Mouse (Mus musculus) neural tube, embryonic 14.5 days (tissue): ENCODE measurements around the gene Ifit1bl1. TPM values are rescaled to one million over a fixed set of nuclear protein-coding genes. Genes with fewer than 3 reads are reported as not detected.
A peak's percentile ranks its signal among the peaks of the same experiment; 100 is the strongest.

ENCODE experiments used
- ATAC-seq: fragments of 200-750 bp; cut with Nextera tagmentation; 2 replicates; pipeline ENCODE4 v1.8.0; 2017; ENCODE audit warnings: low read depth, mild to moderate bottlenecking, moderate TSS enrichment, moderate library complexity
- H3K27ac ChIP-seq: fragments of 300-500 bp; sonication (generic); 2 replicates; pipeline ENCODE4 v1.5.1; 2014; ENCODE audit warnings: low read depth, mild to moderate bottlenecking, control low read depth, low read length, moderate library complexity, mixed read lengths
- H3K27me3 ChIP-seq: fragments of 300-500 bp; sonication (generic); 2 replicates; pipeline ENCODE4 v1.6.1; 2014; ENCODE audit warnings: low read length; ENCODE audit not compliant: control insufficient read depth, insufficient read depth
- H3K36me3 ChIP-seq: fragments of 300-500 bp; sonication (generic); 2 replicates; pipeline ENCODE4 v1.6.1; 2014; ENCODE audit warnings: low read length, mixed read lengths; ENCODE audit not compliant: control insufficient read depth, insufficient read depth
- H3K4me1 ChIP-seq: fragments of 300-500 bp; sonication (generic); 2 replicates; pipeline ENCODE4 v1.6.1; 2014; ENCODE audit warnings: low read length; ENCODE audit not compliant: control insufficient read depth, insufficient read depth
- H3K4me2 ChIP-seq: fragments of 300-500 bp; sonication (generic); 2 replicates; pipeline ENCODE4 v1.6.1; 2014; ENCODE audit warnings: mild to moderate bottlenecking, low read depth, low read length, control low read depth
- H3K4me3 ChIP-seq: fragments of 300-500 bp; sonication (generic); 2 replicates; pipeline ENCODE4 v1.5.1; 2014; ENCODE audit warnings: low read depth, low read length, control low read depth, mixed read lengths
- H3K9ac ChIP-seq: fragments of 300-500 bp; sonication (generic); replicated peaks from 2 replicates; pipeline ENCODE4 v1.6.1; 2014; ENCODE audit warnings: low read depth, mild to moderate bottlenecking, control low read depth, low read length, mixed read lengths
- H3K9me3 ChIP-seq: fragments of 300-500 bp; sonication (generic); 2 replicates; pipeline ENCODE4 v1.6.1; 2016; ENCODE audit warnings: low read length; ENCODE audit not compliant: control insufficient read depth
- WGBS: fragments of 180-500 bp; shearing (Covaris S2); extraction: QIAGEN DNeasy Blood & Tissue Kit; methylation state at CpG from one replicate; pipeline ENCODE4 v1.1.7; 2014; 5-methylcytosine and 5-hydroxymethylcytosine counted together
- polyA plus RNA-seq: library from polyadenylated mRNA; unstranded; fragments of >200 nt; fragmentation: Nextera tagmentation; extraction: Ambion mirVana; gene quantifications from 2 replicates; pipeline ENCODE4 v1.2.1, GENCODE M21; 2014

Gene Ifit1bl1
- polyA plus RNA-seq, 1 experiment from 2014 or later, result 1.5 TPM

DNA sequence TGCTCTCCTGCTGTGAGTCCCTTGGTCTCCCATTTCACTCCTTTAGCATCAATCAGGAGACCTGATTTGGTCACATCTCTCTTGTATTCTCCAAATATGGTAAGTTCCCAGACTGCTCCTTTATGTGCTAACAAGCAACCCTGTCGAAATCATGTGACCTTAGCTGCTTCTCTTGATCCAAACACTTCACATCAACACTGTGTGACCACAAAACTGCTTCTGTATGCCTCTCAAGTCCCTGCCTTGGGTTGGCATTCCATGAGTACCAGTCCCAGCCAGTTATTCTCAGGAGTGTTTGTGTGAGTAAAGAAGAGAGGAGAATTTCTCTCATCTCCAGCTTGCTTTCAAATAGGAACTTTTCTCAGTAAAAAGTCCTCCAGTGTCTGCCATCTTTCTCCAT is 24.6 kb downstream of the Ifit1bl1 start:
- Histone ChIP-seq H3K36me3 (no peaks in the 10 kb centered on the region), H3K4me3 (no peak overlapping the region), H3K4me1 (no peaks in the 10 kb centered on the region), H3K9ac (no peak overlapping the region), H3K27ac (no peak overlapping the region), H3K9me3 (no peaks in the 10 kb centered on the region), H3K4me2 (no peak overlapping the region), H3K27me3 (no peaks in the 10 kb centered on the region)
- 86% methylated on average over 1 of the region's 1 CpGs for WGBS
- ATAC-seq, result no peak

DNA sequence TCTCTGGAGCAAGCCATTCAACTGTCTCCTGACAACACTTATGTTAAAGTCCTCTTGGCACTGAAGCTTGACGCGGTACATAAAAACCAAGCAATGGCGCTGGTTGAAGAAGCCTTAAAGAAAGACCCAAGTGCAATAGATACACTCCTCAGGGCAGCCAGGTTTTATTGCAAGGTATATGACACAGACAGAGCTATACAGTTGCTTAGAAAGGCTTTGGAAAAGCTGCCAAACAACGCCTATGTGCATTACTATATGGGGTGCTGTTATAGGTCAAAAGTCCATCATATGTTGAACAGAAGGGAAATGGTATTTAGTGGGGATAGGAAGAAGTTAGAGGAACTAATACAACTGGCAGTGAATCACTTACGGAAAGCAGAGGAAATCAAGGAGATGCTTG is 28.1 kb downstream of the Ifit1bl1 start:
- Histone ChIP-seq H3K36me3 (no peaks in the 10 kb centered on the region), H3K27ac (no peak overlapping the region), H3K27me3 (no peaks in the 10 kb centered on the region), H3K9ac (no peak overlapping the region), H3K4me3 (no peak overlapping the region), H3K4me1 (no peaks in the 10 kb centered on the region), H3K4me2 (no peak overlapping the region), H3K9me3 (no peaks in the 10 kb centered on the region)
- no peak for ATAC-seq
- WGBS, result 92% methylated on average over 5 of the region's 5 CpGs

DNA sequence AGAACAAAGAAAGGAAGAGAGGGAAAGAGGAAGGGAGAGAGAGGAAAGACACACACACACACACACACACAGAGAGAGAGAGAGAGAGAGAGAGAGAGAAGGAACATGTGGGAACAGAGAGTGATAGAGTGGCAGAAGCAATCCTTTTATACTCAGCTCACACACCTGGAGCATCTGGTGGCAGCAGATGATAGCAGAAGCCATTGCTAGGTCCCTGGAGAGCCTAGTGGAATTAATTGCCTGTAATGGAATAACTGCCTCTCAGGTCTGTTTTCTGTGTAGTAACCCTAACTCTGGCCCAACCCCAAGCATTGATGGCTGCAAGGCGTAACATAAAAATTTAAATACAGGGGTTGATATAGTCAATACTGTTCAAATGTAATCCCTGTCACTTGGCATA is 30.7 kb downstream of the Ifit1bl1 start:
- no peaks in the 10 kb centered on the region for H3K4me1 ChIP-seq

DNA sequence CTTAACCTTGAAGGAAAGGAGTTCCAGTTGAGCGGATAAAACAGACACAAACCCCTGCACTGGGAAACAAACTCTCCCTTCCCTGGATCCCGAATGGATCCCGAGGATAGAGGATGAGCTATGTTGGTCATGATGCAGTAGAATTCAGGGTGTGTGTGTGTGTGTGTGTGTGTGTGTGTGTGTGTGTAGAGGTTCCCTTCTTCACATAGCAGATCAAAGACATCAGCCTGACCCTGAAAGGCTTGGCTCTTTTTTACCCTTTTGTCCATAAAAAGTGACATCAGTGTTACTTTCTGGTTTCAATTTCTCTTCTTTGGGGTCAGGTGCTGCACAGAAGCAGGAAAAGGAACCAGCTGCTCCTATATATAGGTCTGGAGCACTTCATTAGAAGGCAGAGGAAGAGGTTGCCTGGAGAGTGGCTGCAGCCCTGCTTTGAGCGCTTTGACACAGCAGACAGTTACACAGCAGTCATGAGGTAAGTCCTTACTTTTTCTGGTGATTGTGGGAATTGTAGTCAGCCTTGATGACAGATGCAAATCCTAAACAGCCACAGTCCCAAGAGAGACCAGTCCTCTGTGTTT is 31.8 kb downstream of the Ifit1bl1 start:
- no peak overlapping the region for H3K27ac ChIP-seq
- no peaks in the 10 kb centered on the region for H3K9me3 ChIP-seq
- no peaks in the 10 kb centered on the region for H3K27me3 ChIP-seq
- H3K4me2 ChIP-seq, result no peak overlapping the region
- 75% methylated on average over 4 of the region's 4 CpGs for WGBS
- no peak for ATAC-seq
- no peaks in the 10 kb centered on the region for H3K36me3 ChIP-seq
- no peak overlapping the region for H3K9ac ChIP-seq
- no peaks in the 10 kb centered on the region for H3K4me1 ChIP-seq
- no peak overlapping the region for H3K4me3 ChIP-seq

More for the DNA sequence above, 30.7 kb downstream of the Ifit1bl1 start:
- Histone ChIP-seq H3K9ac (no peak overlapping the region), H3K4me2 (no peak overlapping the region), H3K27me3 (no peaks in the 10 kb centered on the region), H3K36me3 (no peaks in the 10 kb centered on the region), H3K4me3 (no peak overlapping the region), H3K9me3 (no peaks in the 10 kb centered on the region), H3K27ac (no peak overlapping the region)
- WGBS, result 59% methylated on average over 1 of the region's 1 CpGs
- ATAC-seq, result peak; percentile 86; the same call in 1 of the 2 replicates

DNA sequence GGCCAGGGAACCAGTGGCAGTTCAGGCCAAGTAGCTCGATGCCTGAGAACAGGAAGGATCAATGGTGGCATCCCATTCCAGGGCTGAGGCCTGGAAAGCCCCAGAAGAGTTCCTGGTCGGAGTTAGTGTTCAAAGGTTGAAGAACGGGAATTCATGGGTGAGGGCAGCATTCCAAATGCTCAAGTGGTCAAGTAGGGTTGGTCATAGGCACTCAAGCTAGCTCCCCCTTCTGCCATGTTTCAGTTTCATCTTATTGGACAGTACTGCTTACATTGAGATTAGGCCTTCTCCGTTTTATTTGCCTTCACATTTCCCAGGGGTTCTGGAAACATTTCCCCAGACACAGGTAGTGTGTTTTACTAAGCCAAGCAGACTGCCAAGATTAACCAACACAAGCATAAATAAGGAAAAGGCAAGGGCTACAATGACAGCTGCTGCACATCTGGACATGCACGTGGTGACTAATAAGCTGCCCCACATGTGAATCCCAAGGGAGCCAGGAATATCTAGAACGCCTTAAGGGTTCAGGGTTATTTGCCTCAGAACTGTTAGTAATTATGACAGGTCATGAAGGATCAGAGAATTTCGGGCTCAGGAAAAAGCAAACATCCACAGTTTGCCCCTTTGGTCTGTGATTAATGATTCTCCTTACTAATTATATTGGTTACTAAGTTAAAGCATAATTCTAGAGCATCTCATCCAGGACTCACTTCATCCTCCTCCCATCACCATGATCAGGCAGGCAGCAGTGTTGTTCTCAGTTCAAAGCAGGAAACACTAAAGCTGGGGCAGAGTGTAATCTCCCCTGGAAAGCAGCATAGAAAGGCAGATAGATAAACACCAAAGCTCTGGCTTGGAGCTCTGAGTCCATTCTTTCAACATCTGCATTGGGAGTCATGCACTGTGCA is 32.5 kb downstream of the Ifit1bl1 start:
- no peak overlapping the region for H3K9ac ChIP-seq
- H3K36me3 ChIP-seq, result no peaks in the 10 kb centered on the region
- no peaks in the 10 kb centered on the region for H3K4me1 ChIP-seq
- no peak overlapping the region for H3K4me3 ChIP-seq
- H3K9me3 ChIP-seq, result no peaks in the 10 kb centered on the region
- no peak overlapping the region for H3K27ac ChIP-seq
- H3K4me2 ChIP-seq, result no peak overlapping the region
- H3K27me3 ChIP-seq, result no peaks in the 10 kb centered on the region
- 78% methylated on average over 7 of the region's 7 CpGs for WGBS
- ATAC-seq, result no peak

DNA sequence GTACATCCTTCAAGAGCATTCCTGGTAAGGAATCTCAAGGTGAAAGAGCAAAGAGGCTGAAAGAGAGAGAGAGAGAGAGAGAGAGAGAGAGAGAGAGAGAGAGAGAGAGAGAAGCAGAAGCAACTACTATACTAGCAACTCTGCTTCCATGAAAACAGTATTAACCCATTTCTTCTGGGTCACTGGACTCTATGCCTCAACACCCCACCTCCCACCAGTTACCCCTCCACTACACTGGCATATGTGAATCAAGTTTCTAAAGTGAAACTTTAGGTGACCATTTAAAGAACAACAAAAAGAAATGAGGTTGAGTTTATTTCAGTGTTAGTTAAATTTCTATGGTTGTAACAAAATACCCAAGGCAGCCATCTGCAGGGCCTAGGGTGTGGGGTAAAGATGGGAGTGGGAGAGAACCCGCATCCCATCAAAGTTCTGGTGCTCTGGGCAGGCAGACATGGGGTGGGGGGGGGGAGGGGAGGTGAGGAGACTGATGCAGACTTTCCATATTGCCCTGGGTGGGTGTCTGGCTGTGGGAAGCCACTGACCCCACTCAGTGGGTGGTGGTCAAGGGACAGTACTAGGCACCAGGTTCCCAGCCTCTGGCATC is 35.5 kb downstream of the Ifit1bl1 start:
- no peak overlapping the region for H3K4me3 ChIP-seq
- H3K36me3 ChIP-seq, result no peaks in the 10 kb centered on the region
- no peak overlapping the region for H3K4me2 ChIP-seq
- no peak overlapping the region for H3K27ac ChIP-seq
- H3K9ac ChIP-seq, result no peak overlapping the region
- no peaks in the 10 kb centered on the region for H3K9me3 ChIP-seq
- WGBS, result 85% methylated on average over 1 of the region's 1 CpGs
- no peak for ATAC-seq
- H3K27me3 ChIP-seq, result no peaks in the 10 kb centered on the region
- no peaks in the 10 kb centered on the region for H3K4me1 ChIP-seq

DNA sequence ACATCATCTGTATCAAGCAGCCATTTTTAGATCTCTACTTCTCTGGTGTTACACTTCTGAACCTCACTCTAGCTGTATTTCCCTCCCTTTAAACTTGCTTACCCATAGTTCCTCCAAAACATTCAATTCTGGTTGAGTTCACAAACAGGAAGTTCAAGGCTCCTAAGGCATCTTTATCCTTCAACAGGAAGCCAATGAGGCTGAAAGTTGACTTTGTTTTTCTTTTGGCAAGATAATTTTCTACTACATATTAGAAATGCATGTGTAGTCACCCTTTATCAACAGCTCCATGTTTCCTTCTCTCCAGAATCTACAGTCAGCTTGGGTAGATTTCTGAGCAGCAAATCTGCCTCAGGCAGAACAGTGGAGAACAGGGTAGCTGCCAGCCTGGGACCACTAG is 39.2 kb downstream of the Ifit1bl1 start:
- Histone ChIP-seq H3K4me3 (no peak overlapping the region), H3K9me3 (no peaks in the 10 kb centered on the region), H3K27ac (no peak overlapping the region), H3K27me3 (no peaks in the 10 kb centered on the region), H3K36me3 (no peaks in the 10 kb centered on the region), H3K9ac (no peak overlapping the region), H3K4me1 (no peaks in the 10 kb centered on the region), H3K4me2 (no peak overlapping the region)
- ATAC-seq, result no peak

DNA sequence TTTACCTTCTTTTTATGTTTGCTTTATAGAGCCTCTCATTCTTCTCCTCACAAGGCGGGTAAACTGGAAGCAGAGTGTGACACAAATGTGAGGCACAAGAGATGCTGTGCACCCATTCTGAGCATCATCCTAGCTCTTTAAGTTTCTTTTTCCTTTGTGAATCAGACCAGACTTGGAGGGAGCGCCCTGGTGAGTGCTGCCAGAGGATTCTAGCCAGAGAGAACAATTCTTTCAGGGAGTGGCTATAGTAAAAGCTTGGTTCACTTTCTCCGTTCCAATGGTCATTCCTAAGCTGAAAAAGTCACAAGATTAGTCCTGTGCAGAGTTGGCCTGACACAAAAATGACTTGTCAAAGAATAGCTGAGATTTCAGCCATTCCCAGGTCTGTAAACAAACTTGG is 45.1 kb downstream of the Ifit1bl1 start:
- no peaks in the 10 kb centered on the region for H3K9me3 ChIP-seq
- H3K27ac ChIP-seq, result no peak overlapping the region
- 80% methylated on average over 3 of the region's 3 CpGs for WGBS
- H3K9ac ChIP-seq, result no peak overlapping the region
- no peaks in the 10 kb centered on the region for H3K4me1 ChIP-seq
- no peaks in the 10 kb centered on the region for H3K36me3 ChIP-seq
- H3K4me2 ChIP-seq, result no peak overlapping the region
- no peaks in the 10 kb centered on the region for H3K27me3 ChIP-seq
- H3K4me3 ChIP-seq, result no peak overlapping the region
- ATAC-seq, result no peak

DNA sequence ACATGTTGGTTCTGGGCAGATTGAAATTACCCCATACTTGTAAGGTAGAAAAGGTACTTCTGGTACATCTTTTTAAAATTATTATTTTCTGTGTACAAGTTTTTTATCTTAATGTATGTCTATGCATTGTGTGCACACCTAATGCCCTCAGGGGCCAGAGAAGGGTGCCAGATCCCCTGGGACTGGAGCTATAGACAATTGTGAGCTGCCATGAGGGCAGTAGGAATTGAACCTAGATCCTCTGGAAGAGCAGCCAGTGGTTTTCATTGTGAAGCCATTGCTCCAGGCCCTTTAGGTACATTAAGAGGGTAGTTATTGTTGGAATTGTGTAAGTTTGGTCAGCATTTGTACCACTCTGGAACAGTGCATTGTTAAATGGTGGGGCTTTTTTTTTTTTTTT is 47.7 kb downstream of the Ifit1bl1 start:
- no peak overlapping the region for H3K4me3 ChIP-seq
- H3K36me3 ChIP-seq, result no peaks in the 10 kb centered on the region
- ATAC-seq, result no peak
- H3K4me1 ChIP-seq, result no peaks in the 10 kb centered on the region; the same call in 1 of the 2 replicates
- no peaks in the 10 kb centered on the region for H3K9me3 ChIP-seq
- no peaks in the 10 kb centered on the region for H3K27me3 ChIP-seq
- no peak overlapping the region for H3K27ac ChIP-seq
- no peak overlapping the region for H3K4me2 ChIP-seq
- no peak overlapping the region for H3K9ac ChIP-seq
